Mouse (Mus musculus): ENCODE results near the gene Aff3. TPM values are rescaled to one million over a fixed set of nuclear protein-coding genes. Genes with fewer than 3 reads are reported as not detected.

The Aff3 gene
- polyA plus RNA-seq, 1 experiment from 2014 or later, result 2.1 TPM

GRCm38 (mm10) chr1:38310076-38310475 is 354.7 kb downstream of the Aff3 start:
- Histone ChIP-seq H3K4me3 (ENCODE audit: low read depth, low read length) (no peak overlapping the region), H3K9me3 (ENCODE audit: control insufficient read depth) (no peaks in the 10 kb centered on the region), H3K36me3 (ENCODE audit: control insufficient read depth, insufficient read depth) (no peaks in the 10 kb centered on the region), H3K9ac (ENCODE audit: low read depth, low read length) (no peak overlapping the region), H3K27me3 (replicated peaks; ENCODE audit: control insufficient read depth, insufficient read depth, low read length) (no peaks in the 10 kb centered on the region), H3K4me1 (replicated peaks; ENCODE audit: control insufficient read depth, insufficient read depth, low read length) (no peaks in the 10 kb centered on the region; the same call in 1 of the 2 replicates), H3K4me2 (replicated peaks; ENCODE audit: low read depth) (no peak overlapping the region), H3K27ac (ENCODE audit: low read depth, low read length) (no peak overlapping the region)
- TF ChIP-seq CTCF (IDR thresholded peaks at IDR 0.05; ENCODE audit: low read depth), result no peak
- no peak for ATAC-seq
- WGBS, result 91% methylated on average over 4 of the region's 4 CpGs

- no peaks in the 10 kb centered on the region for H3K36me3 ChIP-seq (ENCODE audit: control insufficient read depth, insufficient read depth)
- no peak overlapping the region for H3K27ac ChIP-seq (ENCODE audit: low read depth, low read length)
- ATAC-seq, result no peak
- WGBS, result 89% methylated on average over 8 of the region's 8 CpGs
- no peaks in the 10 kb centered on the region for H3K9me3 ChIP-seq (ENCODE audit: control insufficient read depth)
- H3K27me3 ChIP-seq (replicated peaks; ENCODE audit: control insufficient read depth, insufficient read depth, low read length), result no peaks in the 10 kb centered on the region
- no peak overlapping the region for H3K4me2 ChIP-seq (replicated peaks; ENCODE audit: low read depth)
- no peaks in the 10 kb centered on the region; the same call in 1 of the 2 replicates for H3K4me1 ChIP-seq (replicated peaks; ENCODE audit: control insufficient read depth, insufficient read depth, low read length)
- no peak for TF ChIP-seq CTCF (IDR thresholded peaks at IDR 0.05; ENCODE audit: low read depth)
- H3K9ac ChIP-seq (ENCODE audit: low read depth, low read length), result no peak overlapping the region
- H3K4me3 ChIP-seq (ENCODE audit: low read depth, low read length), result no peak overlapping the region
Observed at GRCm38 (mm10) chr1:38309341-38309740, 355.4 kb downstream of the Aff3 start.

GRCm38 (mm10) chr1:38308705-38308996 is 356.1 kb downstream of the Aff3 start:
- no peak overlapping the region for H3K4me3 ChIP-seq (ENCODE audit: low read depth, low read length)

GRCm38 (mm10) chr1:38307821-38308704 is 356.7 kb downstream of the Aff3 start:
- H3K9ac ChIP-seq (ENCODE audit: low read depth, low read length), result no peak overlapping the region

More at GRCm38 (mm10) chr1:38308705-38308996, 356.1 kb downstream of the Aff3 start:
- H3K9me3 ChIP-seq (ENCODE audit: control insufficient read depth), result no peaks in the 10 kb centered on the region
- H3K4me2 ChIP-seq (replicated peaks; ENCODE audit: low read depth), result no peak overlapping the region
- H3K27me3 ChIP-seq (replicated peaks; ENCODE audit: control insufficient read depth, insufficient read depth, low read length), result no peaks in the 10 kb centered on the region
- WGBS, result 23% methylated on average over 3 of the region's 3 CpGs
- no peak for ATAC-seq
- no peak overlapping the region for H3K9ac ChIP-seq (ENCODE audit: low read depth, low read length)
- no peaks in the 10 kb centered on the region for H3K36me3 ChIP-seq (ENCODE audit: control insufficient read depth, insufficient read depth)
- TF ChIP-seq CTCF (IDR thresholded peaks at IDR 0.05; ENCODE audit: low read depth), result no peak
- H3K27ac ChIP-seq (ENCODE audit: low read depth, low read length), result no peak overlapping the region
- H3K4me1 ChIP-seq (replicated peaks; ENCODE audit: control insufficient read depth, insufficient read depth, low read length), result no peaks in the 10 kb centered on the region; the same call in 1 of the 2 replicates

GRCm38 (mm10) chr1:38307234-38307633 is 357.5 kb downstream of the Aff3 start:
- Histone ChIP-seq H3K4me1 (replicated peaks; ENCODE audit: control insufficient read depth, insufficient read depth, low read length) (no peaks in the 10 kb centered on the region; the same call in 1 of the 2 replicates), H3K27ac (ENCODE audit: low read depth, low read length) (no peak overlapping the region), H3K4me3 (ENCODE audit: low read depth, low read length) (no peak overlapping the region), H3K9ac (ENCODE audit: low read depth, low read length) (no peak overlapping the region), H3K27me3 (replicated peaks; ENCODE audit: control insufficient read depth, insufficient read depth, low read length) (no peaks in the 10 kb centered on the region), H3K9me3 (ENCODE audit: control insufficient read depth) (no peaks in the 10 kb centered on the region), H3K36me3 (ENCODE audit: control insufficient read depth, insufficient read depth) (no peaks in the 10 kb centered on the region), H3K4me2 (replicated peaks; ENCODE audit: low read depth) (no peak overlapping the region)
- ATAC-seq, result no peak
- 92% methylated on average over 11 of the region's 11 CpGs for WGBS
- peak; percentile 34 for TF ChIP-seq CTCF (IDR thresholded peaks at IDR 0.05; ENCODE audit: low read depth)

More at GRCm38 (mm10) chr1:38307821-38308704, 356.7 kb downstream of the Aff3 start:
- Histone ChIP-seq H3K27ac (ENCODE audit: low read depth, low read length) (no peak overlapping the region), H3K27me3 (replicated peaks; ENCODE audit: control insufficient read depth, insufficient read depth, low read length) (no peaks in the 10 kb centered on the region), H3K4me1 (replicated peaks; ENCODE audit: control insufficient read depth, insufficient read depth, low read length) (no peaks in the 10 kb centered on the region; the same call in 1 of the 2 replicates), H3K9me3 (ENCODE audit: control insufficient read depth) (no peaks in the 10 kb centered on the region), H3K36me3 (ENCODE audit: control insufficient read depth, insufficient read depth) (no peaks in the 10 kb centered on the region), H3K4me3 (ENCODE audit: low read depth, low read length) (no peak overlapping the region), H3K4me2 (replicated peaks; ENCODE audit: low read depth) (no peak overlapping the region)
- TF ChIP-seq CTCF (IDR thresholded peaks at IDR 0.05; ENCODE audit: low read depth), result no peak
- 70% methylated on average over 7 of the region's 7 CpGs for WGBS
- no peak; the same call in 1 of the 2 replicates for ATAC-seq

GRCm38 (mm10) chr1:38306146-38306545 is 358.6 kb downstream of the Aff3 start:
- H3K4me2 ChIP-seq (replicated peaks; ENCODE audit: low read depth), result no peak overlapping the region
- no peak overlapping the region for H3K4me3 ChIP-seq (ENCODE audit: low read depth, low read length)
- no peaks in the 10 kb centered on the region; the same call in 1 of the 2 replicates for H3K4me1 ChIP-seq (replicated peaks; ENCODE audit: control insufficient read depth, insufficient read depth, low read length)
- H3K27me3 ChIP-seq (replicated peaks; ENCODE audit: control insufficient read depth, insufficient read depth, low read length), result no peaks in the 10 kb centered on the region
- 92% methylated on average over 7 of the region's 7 CpGs for WGBS
- H3K36me3 ChIP-seq (ENCODE audit: control insufficient read depth, insufficient read depth), result no peaks in the 10 kb centered on the region
- no peak for TF ChIP-seq CTCF (IDR thresholded peaks at IDR 0.05; ENCODE audit: low read depth)
- no peak for ATAC-seq
- H3K27ac ChIP-seq (ENCODE audit: low read depth, low read length), result no peak overlapping the region
- no peaks in the 10 kb centered on the region for H3K9me3 ChIP-seq (ENCODE audit: control insufficient read depth)
- no peak overlapping the region for H3K9ac ChIP-seq (ENCODE audit: low read depth, low read length)
